Mouse (Mus musculus): ENCODE data around the gene Trp53i11. TPM values are rescaled to one million over a fixed set of nuclear protein-coding genes. Genes with fewer than 3 reads are reported as not detected.
A peak's percentile ranks its signal among the peaks of the same experiment; 100 is the strongest.

Trp53i11 gene
- total and polyA plus RNA-seq, 3 experiments, result not detected

- Histone ChIP-seq H3K4me1 (ENCODE audit: control insufficient read depth in 1 of 2, insufficient read depth in 2 of 2, low read length in 2 of 2) (0 out of 4 replicates have a peak, but pooled peaks cover 0 to 7% of the 10 kb centered on the region in 2 experiments), H3K9ac (ENCODE audit: control insufficient read depth, low read depth, low read length, poor library complexity, severe bottlenecking) (no peak overlapping the region), H3K36me3 (ENCODE audit: control insufficient read depth in 1 of 2, insufficient read depth in 2 of 2, low read length in 2 of 2) (no peaks in the 10 kb centered on the region), H3K27ac (ENCODE audit: control insufficient read depth, low read depth, low read length) (no peak overlapping the region), H3K9me3 (replicated peaks; ENCODE audit: insufficient read depth, low read length) (no peaks in the 10 kb centered on the region), H3K27me3 (ENCODE audit: control insufficient read depth in 1 of 2, insufficient read depth in 2 of 2, low read length in 2 of 2) (peaks cover 1 to 2% of the 10 kb centered on the region in 2 experiments; a peak in 2 of 4 replicates), H3K4me3 (ENCODE audit: control insufficient read depth in 1 of 2, insufficient read depth in 1 of 2, low read depth in 2 of 2, low read length in 2 of 2) (no peak overlapping the region), H3K79me2 (ENCODE audit: control insufficient read depth, insufficient read depth, low read length, poor library complexity) (no peaks in the 10 kb centered on the region)
- TF ChIP-seq POLR2AphosphoS2 (IDR thresholded peaks at IDR 0.05; ENCODE audit: low read length) (no peak), SMC3 (IDR thresholded peaks at IDR 0.05; ENCODE audit: low read depth, low read length) (peak; percentile 88), CTCF (IDR thresholded peaks at IDR 0.05 in 2 of 3, conservative IDR thresholded peaks at IDR 0.05 in 1 of 3; ENCODE audit: control insufficient read depth in 1 of 3, insufficient read depth in 1 of 3, low read depth in 2 of 3, low read length in 3 of 3, poor library complexity in 1 of 3, severe bottlenecking in 1 of 3) (peak; percentile 73 to 98 (median 87)), RAD21 (IDR thresholded peaks at IDR 0.05; ENCODE audit: low read depth, low read length) (peak; percentile 77), KAT2A (conservative IDR thresholded peaks at IDR 0.05; ENCODE audit: low read depth, low read length) (no peak), ZC3H11A (IDR thresholded peaks at IDR 0.05; ENCODE audit: low read depth, low read length) (peak; percentile 80)
- peak; percentile 62 for DNase-seq (ENCODE audit: low read depth, low spot score)
Observed at GRCm38 (mm10) chr2:93226606-93227595, 39.6 kb downstream of the Trp53i11 start.

GRCm38 (mm10) chr2:93227713-93228479 lies 40.5 kb downstream of the Trp53i11 start:
- 0 out of 4 replicates have a peak, but pooled peaks cover 0 to 7% of the 10 kb centered on the region in 2 experiments for H3K4me1 ChIP-seq (ENCODE audit: control insufficient read depth in 1 of 2, insufficient read depth in 2 of 2, low read length in 2 of 2)
- no peak overlapping the region for H3K4me3 ChIP-seq (ENCODE audit: control insufficient read depth in 1 of 2, insufficient read depth in 1 of 2, low read depth in 2 of 2, low read length in 2 of 2)
- H3K79me2 ChIP-seq (ENCODE audit: control insufficient read depth, insufficient read depth, low read length, poor library complexity), result no peaks in the 10 kb centered on the region
- H3K9me3 ChIP-seq (replicated peaks; ENCODE audit: insufficient read depth, low read length), result no peaks in the 10 kb centered on the region
- H3K36me3 ChIP-seq (ENCODE audit: control insufficient read depth in 1 of 2, insufficient read depth in 2 of 2, low read length in 2 of 2), result no peaks in the 10 kb centered on the region
- no peak overlapping the region for H3K9ac ChIP-seq (ENCODE audit: control insufficient read depth, low read depth, low read length, poor library complexity, severe bottlenecking)
- no peak for TF ChIP-seq EP300 (IDR thresholded peaks at IDR 0.05; ENCODE audit: low read depth in 1 of 2, low read length in 2 of 2)
- no peak for TF ChIP-seq SMC3 (IDR thresholded peaks at IDR 0.05; ENCODE audit: low read depth, low read length)
- no peak for TF ChIP-seq KAT2A (conservative IDR thresholded peaks at IDR 0.05; ENCODE audit: low read depth, low read length)
- TF ChIP-seq BHLHE40 (IDR thresholded peaks at IDR 0.05; ENCODE audit: borderline replicate concordance, low read depth, low read length), result no peak
- no peak for TF ChIP-seq E2F4 (IDR thresholded peaks at IDR 0.05; ENCODE audit: borderline replicate concordance, low read depth, low read length)
- no peak for TF ChIP-seq NELFE (IDR thresholded peaks at IDR 0.05; ENCODE audit: low read depth, low read length)
- no peak for TF ChIP-seq TCF12 (IDR thresholded peaks at IDR 0.05; ENCODE audit: low read depth, low read length)
- no peak for TF ChIP-seq POLR2AphosphoS2 (IDR thresholded peaks at IDR 0.05; ENCODE audit: low read length)
- TF ChIP-seq MAZ (IDR thresholded peaks at IDR 0.05; ENCODE audit: low read depth, low read length), result no peak
- no peak for TF ChIP-seq UBTF (IDR thresholded peaks at IDR 0.05; ENCODE audit: borderline replicate concordance, insufficient read depth, low read depth, low read length)
- no peak for TF ChIP-seq MAFK (IDR thresholded peaks at IDR 0.05; ENCODE audit: borderline replicate concordance, low read depth, low read length)
- no peak for DNase-seq (ENCODE audit: low read depth, low spot score)
- H3K27me3 ChIP-seq (ENCODE audit: control insufficient read depth in 1 of 2, insufficient read depth in 2 of 2, low read length in 2 of 2), result peaks cover 1 to 2% of the 10 kb centered on the region in 2 experiments; a peak in 2 of 4 replicates
- H3K27ac ChIP-seq (ENCODE audit: control insufficient read depth, low read depth, low read length), result no peak overlapping the region
